Mouse (Mus musculus): ENCODE results near the gene Abcc9. TPM values are rescaled to one million over a fixed set of nuclear protein-coding genes. Genes with fewer than 3 reads are reported as not detected.

The Abcc9 gene
- polyA plus RNA-seq, 1 experiment from 2014 or later: 1.4 TPM

- H3K27ac ChIP-seq (replicated peaks): no peak overlapping the region
- H3K36me3 ChIP-seq (replicated peaks): no peaks in the 10 kb centered on the region
- H3K27me3 ChIP-seq: no peaks in the 10 kb centered on the region
- ATAC-seq (ENCODE audit: insufficient read depth): no peak
- H3K4me1 ChIP-seq (replicated peaks): no peaks in the 10 kb centered on the region
- H3K4me2 ChIP-seq: no peak overlapping the region
- no peaks in the 10 kb centered on the region for H3K9me3 ChIP-seq (replicated peaks)
- no peak overlapping the region for H3K4me3 ChIP-seq (replicated peaks)
- no peak overlapping the region for H3K9ac ChIP-seq
- WGBS (ENCODE audit: insufficient replicate concordance): 44% methylated on average over 3 of the region's 3 CpGs
Measured at GRCm38 (mm10) chr6:142616659-142617058, 85.5 kb downstream of the Abcc9 start.

- no peak overlapping the region for H3K27ac ChIP-seq (replicated peaks)
- no peak for ATAC-seq (ENCODE audit: insufficient read depth)
- no peaks in the 10 kb centered on the region for H3K4me1 ChIP-seq (replicated peaks)
- WGBS (ENCODE audit: insufficient replicate concordance): 62% methylated on average over 10 of the region's 10 CpGs
- H3K9me3 ChIP-seq (replicated peaks): no peaks in the 10 kb centered on the region
- no peak overlapping the region for H3K4me3 ChIP-seq (replicated peaks)
- no peak overlapping the region for H3K4me2 ChIP-seq
- no peak overlapping the region for H3K9ac ChIP-seq
- H3K36me3 ChIP-seq (replicated peaks): no peaks in the 10 kb centered on the region
- no peaks in the 10 kb centered on the region for H3K27me3 ChIP-seq
Measured at GRCm38 (mm10) chr6:142614324-142614723, 87.8 kb downstream of the Abcc9 start.

- Histone ChIP-seq H3K4me3 (replicated peaks) (no peak overlapping the region), H3K9ac (no peak overlapping the region), H3K27me3 (no peaks in the 10 kb centered on the region), H3K36me3 (replicated peaks) (no peaks in the 10 kb centered on the region), H3K4me2 (no peak overlapping the region), H3K27ac (replicated peaks) (no peak overlapping the region), H3K4me1 (replicated peaks) (no peaks in the 10 kb centered on the region), H3K9me3 (replicated peaks) (no peaks in the 10 kb centered on the region)
- ATAC-seq (ENCODE audit: insufficient read depth): no peak
- 64% methylated on average over 8 of the region's 8 CpGs for WGBS (ENCODE audit: insufficient replicate concordance)
Measured at GRCm38 (mm10) chr6:142612366-142612765, 89.7 kb downstream of the Abcc9 start.

GRCm38 (mm10) chr6:142609401-142610373 is 92.4 kb downstream of the Abcc9 start:
- Histone ChIP-seq H3K9me3 (replicated peaks) (no peaks in the 10 kb centered on the region), H3K9ac (no peak overlapping the region), H3K4me2 (no peak overlapping the region), H3K27ac (replicated peaks) (no peak overlapping the region), H3K4me3 (replicated peaks) (no peak overlapping the region), H3K27me3 (no peaks in the 10 kb centered on the region), H3K36me3 (replicated peaks) (no peaks in the 10 kb centered on the region), H3K4me1 (replicated peaks) (no peaks in the 10 kb centered on the region)
- 55% methylated on average over 9 of the region's 9 CpGs for WGBS (ENCODE audit: insufficient replicate concordance)
- no peak for ATAC-seq (ENCODE audit: insufficient read depth)

- whole genome bisulfite sequencing (ENCODE audit: insufficient replicate concordance): 55% methylated on average over 7 of the region's 7 CpGs
- Histone ChIP-seq H3K9ac (no peak overlapping the region), H3K4me2 (no peak overlapping the region), H3K4me3 (replicated peaks) (no peak overlapping the region), H3K4me1 (replicated peaks) (no peaks in the 10 kb centered on the region), H3K9me3 (replicated peaks) (no peaks in the 10 kb centered on the region), H3K27ac (replicated peaks) (no peak overlapping the region), H3K36me3 (replicated peaks) (no peaks in the 10 kb centered on the region), H3K27me3 (no peaks in the 10 kb centered on the region)
- ATAC-seq (ENCODE audit: insufficient read depth): no peak
Measured at GRCm38 (mm10) chr6:142607080-142607479, 95.0 kb downstream of the Abcc9 start.

- Histone ChIP-seq H3K4me2 (no peak overlapping the region), H3K4me1 (replicated peaks) (no peaks in the 10 kb centered on the region), H3K4me3 (replicated peaks) (no peak overlapping the region), H3K9me3 (replicated peaks) (no peaks in the 10 kb centered on the region), H3K27me3 (no peaks in the 10 kb centered on the region), H3K9ac (no peak overlapping the region), H3K36me3 (replicated peaks) (no peaks in the 10 kb centered on the region), H3K27ac (replicated peaks) (no peak overlapping the region)
- WGBS (ENCODE audit: insufficient replicate concordance): 54% methylated on average over 6 of the region's 6 CpGs
- ATAC-seq (ENCODE audit: insufficient read depth): no peak
Measured at GRCm38 (mm10) chr6:142602772-142603171, 99.3 kb downstream of the Abcc9 start.

- ATAC-seq (ENCODE audit: insufficient read depth): no peak
- Histone ChIP-seq H3K27ac (replicated peaks) (no peak overlapping the region), H3K4me2 (no peak overlapping the region), H3K27me3 (no peaks in the 10 kb centered on the region), H3K4me3 (replicated peaks) (no peak overlapping the region), H3K9me3 (replicated peaks) (no peaks in the 10 kb centered on the region), H3K4me1 (replicated peaks) (no peaks in the 10 kb centered on the region), H3K9ac (no peak overlapping the region), H3K36me3 (replicated peaks) (no peaks in the 10 kb centered on the region)
- 64% methylated on average over 4 of the region's 4 CpGs for WGBS (ENCODE audit: insufficient replicate concordance)
Measured at GRCm38 (mm10) chr6:142578831-142579230, 123.3 kb downstream of the Abcc9 start.

- Histone ChIP-seq H3K36me3 (replicated peaks) (no peaks in the 10 kb centered on the region), H3K4me3 (replicated peaks) (no peak overlapping the region), H3K27me3 (peaks cover 4% of the 10 kb centered on the region; the same call in 1 of the 2 replicates), H3K9me3 (replicated peaks) (no peaks in the 10 kb centered on the region), H3K4me1 (replicated peaks) (no peaks in the 10 kb centered on the region), H3K4me2 (no peak overlapping the region), H3K9ac (no peak overlapping the region), H3K27ac (replicated peaks) (no peak overlapping the region)
- no peak for ATAC-seq (ENCODE audit: insufficient read depth)
- WGBS (ENCODE audit: insufficient replicate concordance): 65% methylated on average over 6 of the region's 6 CpGs
Measured at GRCm38 (mm10) chr6:142577801-142578200, 124.3 kb downstream of the Abcc9 start.

GRCm38 (mm10) chr6:142572876-142573275 is 129.2 kb downstream of the Abcc9 start:
- Histone ChIP-seq H3K4me2 (no peak overlapping the region), H3K27me3 (peaks cover 44% of the 10 kb centered on the region), H3K36me3 (replicated peaks) (no peaks in the 10 kb centered on the region), H3K4me1 (replicated peaks) (peaks cover 8% of the 10 kb centered on the region; the same call in 1 of the 2 replicates), H3K4me3 (replicated peaks) (no peak overlapping the region), H3K9me3 (replicated peaks) (no peaks in the 10 kb centered on the region), H3K27ac (replicated peaks) (no peak overlapping the region), H3K9ac (no peak overlapping the region)
- ATAC-seq (ENCODE audit: insufficient read depth): no peak
- 16% methylated on average over 6 of the region's 6 CpGs for whole genome bisulfite sequencing (ENCODE audit: insufficient replicate concordance)

GRCm38 (mm10) chr6:142571629-142572360 is 130.3 kb downstream of the Abcc9 start:
- no peak overlapping the region for H3K27ac ChIP-seq (replicated peaks)
- no peaks in the 10 kb centered on the region for H3K36me3 ChIP-seq (replicated peaks)
- no peak overlapping the region for H3K9ac ChIP-seq
- H3K27me3 ChIP-seq: peaks cover 44% of the 10 kb centered on the region
- peak overlapping the region; percentile 45 for H3K4me3 ChIP-seq (replicated peaks)
- no peak for ATAC-seq (ENCODE audit: insufficient read depth)
- no peaks in the 10 kb centered on the region for H3K9me3 ChIP-seq (replicated peaks)
- H3K4me2 ChIP-seq: peak overlapping the region; percentile 63
- H3K4me1 ChIP-seq (replicated peaks): peaks cover 8% of the 10 kb centered on the region; the same call in 1 of the 2 replicates
- 4% methylated on average over 21 of the region's 21 CpGs for WGBS (ENCODE audit: insufficient replicate concordance)

GRCm38 (mm10) chr6:142571055-142571618 is 131.0 kb downstream of the Abcc9 start, which contains the start of gene Kcnj8:
Gene Kcnj8 (minus strand): TSS chr6:142571614.
- Histone ChIP-seq H3K4me1 (replicated peaks) (peaks cover 8% of the 10 kb centered on the region; the same call in 1 of the 2 replicates), H3K36me3 (replicated peaks) (no peaks in the 10 kb centered on the region), H3K27ac (replicated peaks) (no peak within 1 kb of the TSS), H3K9me3 (replicated peaks) (no peaks in the 10 kb centered on the region), H3K4me2 (peak within 1 kb of the TSS; percentile 63), H3K9ac (no peak within 1 kb of the TSS), H3K27me3 (peaks cover 44% of the 10 kb centered on the region), H3K4me3 (replicated peaks) (peak within 1 kb of the TSS; percentile 45)
- peak; percentile 55; the same call in 1 of the 2 replicates for ATAC-seq (ENCODE audit: insufficient read depth)
- 1% methylated on average over 34 of the region's 34 CpGs for WGBS (ENCODE audit: insufficient replicate concordance)
